Mouse (Mus musculus) ES-CJ7 (cell line): ENCODE measurements around the gene Idh2.
"Not testable (repeated sequence)": the region's sequence is repeated elsewhere in the genome, so short reads cannot be mapped to it uniquely, and the experiment has no call there.

Experiments used
- DNase-seq: peaks from one replicate; pipeline ENCODE4 v3.0.0; 2011; ENCODE audit warnings: low read depth, low spot score

Idh2 gene

DNA sequence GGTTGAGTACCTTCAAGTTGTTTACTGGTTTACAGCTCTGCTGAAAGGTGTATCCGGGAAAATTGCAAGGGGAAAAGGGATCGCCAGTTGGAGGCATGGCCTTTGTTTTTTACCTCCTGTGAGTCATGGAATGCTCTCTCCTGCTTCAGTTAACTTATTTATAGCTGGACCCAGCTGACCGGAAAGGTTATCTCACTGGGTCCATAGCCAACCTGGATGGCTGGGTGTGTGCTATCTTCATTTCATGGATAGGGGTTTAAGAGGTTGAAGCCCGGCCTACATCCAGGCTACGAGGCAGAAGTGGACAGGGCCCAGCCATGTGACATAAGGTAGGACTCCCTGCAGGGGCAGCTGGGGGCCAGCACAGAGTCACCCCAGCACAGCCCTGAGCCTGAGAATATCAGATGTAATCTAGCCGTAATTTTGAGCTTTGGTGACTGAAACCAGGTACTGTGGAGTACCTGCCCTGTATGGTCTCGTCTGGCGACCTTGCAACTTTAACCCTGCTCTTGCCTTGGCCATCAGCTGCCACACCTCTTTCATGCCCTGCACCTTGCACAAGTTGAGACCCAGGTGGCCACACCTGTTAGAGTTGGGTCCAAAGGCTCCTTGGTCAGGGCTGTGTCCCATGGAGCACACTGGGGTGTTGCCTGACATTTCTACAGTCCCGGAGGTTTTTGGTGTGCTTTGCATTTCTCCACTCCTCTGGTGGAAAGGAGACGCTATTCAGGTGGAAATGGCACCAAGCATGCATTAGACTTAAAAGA is 55.0 kb downstream of the Idh2 start:
- DNase-seq, result no peak

DNA sequence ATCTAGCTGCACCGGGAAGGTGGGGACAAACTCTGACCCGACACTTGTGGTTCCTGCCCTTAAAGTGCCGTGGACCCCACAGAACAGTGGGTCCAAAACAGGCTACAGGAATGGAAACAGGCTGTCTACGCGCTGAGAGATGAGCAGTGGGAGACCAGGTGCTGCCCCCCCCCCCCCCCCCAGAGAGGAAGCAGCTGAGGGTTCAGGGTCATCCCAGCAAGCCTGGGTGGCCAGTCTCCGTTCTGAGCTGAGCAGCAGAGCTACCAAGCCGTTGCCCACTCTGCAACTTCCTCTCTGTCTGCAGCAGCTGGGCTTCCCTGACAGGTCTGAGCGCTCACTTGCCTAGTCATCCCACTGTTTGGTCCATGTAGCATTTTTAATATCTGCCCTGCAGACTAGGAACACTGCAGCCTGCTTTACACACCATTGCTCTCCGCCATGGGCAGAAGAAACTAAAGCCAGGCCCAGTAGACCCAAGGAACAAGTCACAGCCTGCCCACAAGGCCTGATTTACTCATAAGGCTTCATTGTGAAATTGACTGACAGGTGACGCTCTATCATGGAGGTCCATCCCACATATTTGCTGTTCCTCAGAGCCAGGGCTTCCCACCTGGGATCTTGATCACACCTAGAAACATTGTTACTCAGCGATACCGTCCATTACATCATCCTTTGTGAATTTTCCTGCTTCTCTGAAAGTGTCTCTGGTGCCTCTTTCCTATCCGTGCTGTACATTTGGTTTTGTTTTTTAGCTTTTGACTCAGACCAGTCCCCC is 55.9 kb downstream of the Idh2 start:
- no peak for DNase-seq

DNA sequence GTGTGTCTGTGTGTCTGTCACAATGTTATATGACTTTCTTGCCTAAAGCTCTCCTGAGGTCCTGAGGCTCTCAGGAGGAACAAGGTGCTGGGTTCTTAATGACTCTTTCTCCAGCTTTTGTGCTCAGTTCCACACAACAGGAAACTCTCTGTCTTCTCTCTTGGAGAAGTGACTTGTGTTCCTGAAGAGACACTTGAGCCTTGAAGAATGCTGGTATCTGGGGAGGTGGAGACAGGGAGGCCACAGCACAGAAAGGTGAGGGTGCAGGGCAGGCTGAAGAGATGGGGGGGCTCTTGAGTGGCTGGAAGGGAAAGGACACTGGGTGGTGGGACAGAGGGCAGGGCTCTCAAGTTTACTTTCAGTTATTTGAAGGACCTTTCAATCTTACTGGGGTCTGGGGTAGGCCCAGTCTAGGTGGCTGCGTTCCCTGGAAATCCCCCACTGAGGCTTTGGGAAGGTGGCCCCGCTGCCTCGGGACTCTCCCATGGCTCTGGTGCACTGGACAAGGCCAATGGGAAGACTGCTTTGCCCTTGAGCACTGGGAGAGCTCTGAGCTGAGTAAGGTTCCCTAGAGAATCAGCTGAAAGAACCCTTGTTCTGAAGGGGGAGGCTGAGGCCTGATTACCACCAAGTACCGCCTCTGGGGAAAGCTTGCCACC is 56.7 kb downstream of the Idh2 start:
- DNase-seq, result no peak

DNA sequence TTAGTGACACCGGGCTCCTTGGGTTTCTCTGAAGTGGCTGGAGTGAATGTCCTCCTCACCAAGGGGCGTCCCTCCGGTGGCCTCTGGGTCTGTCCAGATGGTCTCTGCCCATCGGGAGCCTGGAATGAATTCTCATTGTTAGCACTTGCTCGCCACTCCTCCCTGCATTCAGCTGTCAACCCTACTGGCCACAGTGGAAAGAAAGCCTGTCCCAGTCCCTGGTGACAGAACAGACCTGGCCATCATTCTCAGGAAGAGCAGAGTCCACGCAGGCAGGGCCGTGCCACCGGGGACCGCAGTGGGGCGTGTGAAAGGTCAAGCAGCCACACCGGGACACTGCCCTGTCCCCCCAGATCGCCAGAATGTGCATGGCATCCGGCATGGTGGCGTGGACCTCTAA is 57.4 kb downstream of the Idh2 start:
- DNase-seq, result no peak

DNA sequence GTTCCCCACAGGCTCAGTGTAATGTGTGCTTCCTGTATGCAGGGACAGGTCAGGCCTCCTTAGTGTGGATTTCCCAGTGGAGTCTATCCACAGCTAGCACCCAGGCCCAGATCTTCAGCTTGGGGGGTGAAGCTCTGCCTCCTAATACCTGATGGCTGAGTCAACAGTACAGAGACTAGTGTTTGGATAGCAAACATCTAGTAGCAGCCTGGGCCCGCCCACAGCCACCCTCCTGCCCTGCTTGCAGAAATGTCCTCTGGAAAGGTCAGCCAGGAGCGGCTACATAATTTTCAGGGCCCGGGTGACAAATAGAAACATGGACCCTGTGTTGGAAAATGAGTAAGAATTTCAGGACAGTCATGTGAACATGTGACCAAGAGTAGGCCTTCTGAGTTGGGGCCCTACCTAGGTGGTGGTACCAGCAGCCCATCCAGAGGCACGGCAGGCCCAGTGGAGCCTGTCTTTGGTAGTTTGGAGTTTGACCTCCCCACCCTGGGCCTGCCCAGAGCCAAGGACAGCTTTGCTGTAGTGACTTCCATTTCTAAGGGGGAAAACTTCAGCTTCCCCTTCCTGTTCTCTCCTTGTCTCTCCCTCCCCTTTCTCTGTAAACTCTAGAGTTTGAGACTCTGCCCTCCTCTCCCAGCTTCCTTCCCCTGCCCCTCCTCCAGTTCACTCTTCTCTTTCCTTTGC is 58.0 kb downstream of the Idh2 start:
- peak; percentile 62 for DNase-seq

DNA sequence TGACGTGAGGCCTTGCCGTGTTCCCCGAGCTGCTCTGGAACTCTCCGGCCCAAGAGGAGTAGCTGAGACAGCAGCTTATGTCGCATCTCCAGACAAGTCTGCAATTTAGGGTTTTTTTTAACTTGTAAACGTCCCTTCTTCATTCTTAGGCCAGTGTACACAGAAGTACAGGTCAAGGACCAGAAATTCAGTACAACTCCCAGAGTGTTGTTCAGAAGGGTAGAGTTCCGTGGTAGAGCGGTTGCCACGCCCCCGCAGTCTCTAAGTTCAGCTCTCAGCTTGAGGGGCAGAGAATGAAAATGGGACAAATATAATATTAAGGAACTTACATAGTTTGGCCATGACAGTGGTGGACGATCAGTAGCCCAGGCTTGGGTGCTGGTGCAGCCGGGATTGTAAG is 59.4 kb downstream of the Idh2 start:
- DNase-seq, result no peak

DNA sequence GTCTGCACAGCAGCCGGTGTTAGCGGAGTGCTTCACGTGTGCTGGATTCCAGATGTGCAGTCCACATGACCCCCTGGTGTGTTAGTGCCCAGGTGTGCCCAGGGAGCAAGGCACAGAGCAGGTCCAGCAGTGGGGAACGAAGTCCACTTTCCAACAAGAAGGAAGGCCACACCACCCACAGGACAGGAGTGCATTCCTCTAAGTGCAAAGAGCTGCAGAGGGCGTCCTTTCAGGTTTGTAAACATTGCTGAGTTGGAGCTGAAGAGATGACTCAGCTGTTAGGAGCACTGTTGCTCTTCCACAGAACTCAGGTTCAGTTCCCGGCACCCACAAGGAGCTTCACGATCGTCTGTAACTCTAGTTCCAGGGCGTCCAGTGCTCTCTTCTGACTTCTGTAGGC is 62.0 kb downstream of the Idh2 start:
- DNase-seq, result no peak

DNA sequence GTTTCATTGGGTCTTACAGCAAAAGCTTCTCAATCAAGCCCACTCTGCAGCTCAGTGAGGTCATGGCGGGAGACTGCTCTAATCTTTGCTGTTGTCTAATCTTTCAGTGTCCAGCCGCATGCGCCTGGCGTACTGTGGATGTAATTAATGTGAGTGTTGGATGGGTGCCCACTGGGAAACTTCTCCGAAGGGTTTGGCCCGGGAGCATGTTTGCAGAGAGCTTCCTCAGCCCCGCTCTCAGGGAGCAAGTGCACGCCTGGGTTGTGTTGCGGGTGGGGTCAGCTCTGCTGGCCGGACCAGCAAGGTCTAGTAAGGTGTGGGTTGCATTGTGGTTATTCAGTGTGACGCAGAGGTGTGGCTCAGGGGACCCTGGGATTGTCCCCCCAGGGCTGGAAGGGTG is 62.9 kb downstream of the Idh2 start:
- no peak for DNase-seq

DNA sequence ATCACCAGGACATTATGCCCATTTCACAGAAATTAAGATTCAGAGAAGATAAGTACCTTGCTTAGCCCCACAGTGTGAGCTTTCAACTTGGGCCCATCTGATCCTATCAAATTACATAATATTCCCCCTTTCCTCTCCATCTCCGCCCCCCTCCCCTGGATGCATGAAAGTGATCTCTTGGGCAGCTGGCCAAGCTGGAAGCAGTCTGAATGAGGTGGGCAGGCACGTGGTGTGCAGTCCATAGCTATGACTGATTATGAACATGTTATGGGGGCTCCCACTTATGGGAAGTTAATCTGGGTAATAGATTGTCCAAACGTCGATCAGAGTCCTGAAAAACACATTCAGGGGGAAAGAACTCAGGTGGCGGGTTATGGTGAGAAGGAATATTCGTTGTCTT is 63.4 kb downstream of the Idh2 start:
- DNase-seq, result no peak

DNA sequence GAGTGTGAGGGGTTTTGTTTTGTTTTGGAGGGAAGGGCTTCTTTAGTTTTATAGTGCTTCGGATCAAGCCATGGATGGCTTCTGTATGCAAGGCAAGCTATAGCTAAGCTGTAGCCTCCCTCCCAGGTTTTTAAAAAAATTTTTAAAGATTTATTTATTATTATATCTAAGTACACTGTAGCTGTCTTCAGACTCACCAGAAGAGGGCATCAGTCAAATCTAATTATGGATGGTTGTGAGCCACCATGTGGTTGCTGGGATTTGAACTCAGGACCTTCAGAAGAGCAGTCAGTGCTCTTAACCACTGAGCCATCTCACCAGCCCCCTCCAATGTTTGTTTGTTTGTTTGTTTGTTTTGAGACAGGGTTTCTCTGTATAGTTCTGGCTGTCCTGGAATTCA is 64.8 kb downstream of the Idh2 start:
- not testable (repeated sequence) for DNase-seq

DNA sequence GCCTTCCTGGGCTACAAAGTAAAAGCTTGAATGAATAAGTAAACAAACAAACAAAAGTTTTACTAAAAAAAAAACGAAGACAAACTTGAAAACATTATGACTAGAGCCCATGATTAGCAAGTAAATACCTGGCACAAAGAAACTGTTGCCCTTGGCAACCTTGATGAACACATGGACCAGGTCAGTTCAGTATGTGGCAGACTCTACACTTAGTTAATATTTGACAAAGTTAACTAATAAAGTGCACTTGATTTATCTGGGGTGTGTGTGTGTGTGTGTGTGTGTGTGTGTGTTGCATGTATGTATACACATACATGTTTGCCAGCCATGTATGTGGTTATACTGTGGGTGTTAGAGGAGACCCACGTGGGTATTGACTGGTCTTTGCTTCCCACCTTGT is 65.4 kb downstream of the Idh2 start:
- DNase-seq, result no peak

DNA sequence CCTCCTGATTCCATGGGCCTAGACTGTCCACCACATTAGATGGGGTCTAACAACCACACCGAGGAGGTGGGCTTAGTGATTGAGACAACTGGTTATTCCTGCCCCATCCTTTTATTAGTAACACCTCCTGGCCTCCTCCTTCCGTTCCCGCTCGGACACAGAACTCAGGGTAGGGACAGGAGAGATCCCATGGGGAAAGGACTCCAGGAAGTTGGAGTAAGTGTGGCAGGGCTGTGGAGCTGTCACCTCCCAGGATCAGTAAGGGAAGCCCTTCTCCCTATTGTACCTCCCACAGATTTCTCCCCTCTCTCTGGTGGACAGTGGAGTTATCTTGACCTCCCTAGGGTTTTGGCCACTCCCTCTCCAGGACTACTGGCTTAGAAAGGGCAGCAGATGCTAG is 68.2 kb downstream of the Idh2 start:
- no peak for DNase-seq
